Mouse (Mus musculus) layer of hippocampus, adult 18-20 months (tissue): Measurements from ENCODE around the gene Dtnb. TPM values are rescaled to one million over a fixed set of nuclear protein-coding genes. Genes with fewer than 3 reads are reported as not detected.

Experiments used
- DNase-seq, 2 experiments: peaks; one replicate each; pipeline ENCODE4 v3.0.0; 2022; ENCODE audit warnings: low spot score in 2 of 2
- total RNA-seq, 2 experiments: library from RNA; stranded (reverse); gene quantifications; 2 replicates each; pipeline ENCODE4 v1.2.3; 2021

The Dtnb gene
- total RNA-seq, 2 experiments from 2014 or later, result 119 to 131 TPM

- DNase-seq, result no peak
Observed at GRCm38 (mm10) chr12:3729521-3730075, 157.4 kb downstream of the Dtnb start.

DNA sequence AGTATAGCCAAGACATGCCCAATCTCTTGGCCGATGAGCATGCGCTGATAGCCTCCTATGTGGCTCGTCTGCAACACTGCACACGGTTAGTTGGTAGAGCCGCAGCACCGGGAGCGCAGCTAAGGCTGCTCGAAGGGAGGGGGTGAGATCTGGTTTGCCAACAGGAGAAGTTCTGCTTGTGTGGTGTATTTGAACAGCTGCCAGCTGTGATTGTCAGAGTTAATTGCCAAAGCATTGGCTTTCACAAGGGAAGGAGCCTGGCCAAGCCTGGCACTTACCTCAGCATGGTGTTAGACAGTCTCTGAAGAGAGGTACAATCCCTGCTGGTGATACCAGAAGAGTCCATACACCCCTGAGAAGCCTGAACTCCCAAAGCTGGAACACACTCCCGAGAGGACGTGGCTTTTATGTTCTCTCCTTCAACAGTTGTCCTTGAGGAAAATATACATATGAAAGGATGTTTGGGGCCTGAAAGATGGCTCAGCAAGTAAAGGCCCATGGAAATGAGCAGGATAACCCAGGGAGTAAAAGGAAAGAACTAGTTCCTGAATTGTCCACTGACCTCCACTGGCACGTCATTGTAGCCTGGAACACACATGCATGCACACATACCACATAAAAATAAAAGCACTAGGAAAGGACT, 160.6 kb downstream of the Dtnb start:
- peak; percentile 40 to 55 for DNase-seq

- DNase-seq, result no peak
Observed at GRCm38 (mm10) chr12:3733328-3733727, 161.1 kb downstream of the Dtnb start.

GRCm38 (mm10) chr12:3737009-3737408, 164.8 kb downstream of the Dtnb start:
- DNase-seq, result no peak

- DNase-seq, result no peak
Observed at GRCm38 (mm10) chr12:3738741-3739529, 166.8 kb downstream of the Dtnb start.

- no peak for DNase-seq
Observed at GRCm38 (mm10) chr12:3739749-3740704, 167.8 kb downstream of the Dtnb start.

DNA sequence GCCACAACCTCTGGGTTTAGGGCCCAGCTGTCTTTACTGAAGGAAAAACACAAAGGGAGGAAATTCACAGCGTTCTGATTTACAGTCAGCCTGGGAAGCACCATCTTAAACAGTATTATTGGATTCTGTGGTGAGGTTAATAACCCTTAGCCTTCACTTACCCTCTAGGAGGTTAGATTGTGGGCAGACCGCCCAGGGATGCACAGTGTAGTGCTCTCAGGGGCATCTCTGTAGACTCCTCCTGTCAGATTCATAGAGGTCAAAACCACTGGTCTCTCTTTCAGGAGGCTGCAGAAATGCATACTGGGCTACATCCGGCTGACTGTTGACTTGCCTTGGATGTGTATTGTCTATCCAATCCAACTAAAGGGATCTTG, 168.5 kb downstream of the Dtnb start:
- no peak for DNase-seq

- no peak for DNase-seq
Observed at GRCm38 (mm10) chr12:3745432-3746105, 173.4 kb downstream of the Dtnb start.

GRCm38 (mm10) chr12:3746369-3746768, 174.2 kb downstream of the Dtnb start:
- DNase-seq, result no peak

DNA sequence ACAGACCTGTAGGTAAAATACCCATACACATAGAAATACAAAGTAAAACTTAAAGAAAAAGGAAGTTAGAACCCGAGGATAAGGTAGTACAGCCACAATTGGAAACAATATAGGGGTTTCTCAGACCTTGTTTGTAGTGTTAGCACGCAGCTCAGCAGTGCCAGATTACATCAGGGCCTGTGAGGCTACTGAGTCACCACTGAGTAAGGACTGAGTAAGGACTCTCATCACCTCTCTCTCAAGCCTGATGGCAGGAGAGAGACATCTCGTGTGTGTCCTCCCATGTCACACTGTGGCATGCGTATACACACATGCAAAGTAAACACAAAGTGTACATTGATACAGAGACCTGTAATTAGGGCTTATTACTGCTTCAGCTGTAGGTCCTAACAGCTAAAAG, 175.4 kb downstream of the Dtnb start:
- DNase-seq, result no peak

- no peak for DNase-seq
Observed at GRCm38 (mm10) chr12:3755522-3755921, 183.3 kb downstream of the Dtnb start.

- no peak for DNase-seq
Observed at GRCm38 (mm10) chr12:3756216-3756615, 184.0 kb downstream of the Dtnb start.

GRCm38 (mm10) chr12:3758127-3758526, 185.9 kb downstream of the Dtnb start:
- no peak for DNase-seq

DNA sequence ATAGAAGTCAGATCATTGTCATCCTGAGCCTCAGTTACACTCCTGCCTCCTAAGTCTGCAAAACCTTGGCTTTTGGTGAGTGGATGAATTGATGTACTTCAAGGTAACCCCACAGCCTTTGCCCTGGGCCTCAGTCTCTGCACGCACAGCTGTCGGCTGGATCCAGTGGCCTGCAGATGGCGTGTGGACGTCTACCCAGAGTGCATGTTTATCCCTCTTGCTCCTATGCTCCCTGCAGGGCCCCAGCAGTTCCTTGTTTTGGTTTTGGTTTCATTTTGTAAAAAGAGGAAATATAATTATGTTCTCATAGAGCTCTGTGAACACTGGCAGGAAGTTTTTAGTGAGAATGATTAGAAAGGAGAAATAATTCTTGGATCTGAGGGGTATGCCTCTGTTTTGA, 187.2 kb downstream of the Dtnb start:
- peak in 1 of 2 experiments; percentile 24 for DNase-seq

GRCm38 (mm10) chr12:3760876-3761590, 188.9 kb downstream of the Dtnb start:
- no peak for DNase-seq

- DNase-seq, result no peak
Observed at GRCm38 (mm10) chr12:3761591-3762295, 189.6 kb downstream of the Dtnb start.

DNA sequence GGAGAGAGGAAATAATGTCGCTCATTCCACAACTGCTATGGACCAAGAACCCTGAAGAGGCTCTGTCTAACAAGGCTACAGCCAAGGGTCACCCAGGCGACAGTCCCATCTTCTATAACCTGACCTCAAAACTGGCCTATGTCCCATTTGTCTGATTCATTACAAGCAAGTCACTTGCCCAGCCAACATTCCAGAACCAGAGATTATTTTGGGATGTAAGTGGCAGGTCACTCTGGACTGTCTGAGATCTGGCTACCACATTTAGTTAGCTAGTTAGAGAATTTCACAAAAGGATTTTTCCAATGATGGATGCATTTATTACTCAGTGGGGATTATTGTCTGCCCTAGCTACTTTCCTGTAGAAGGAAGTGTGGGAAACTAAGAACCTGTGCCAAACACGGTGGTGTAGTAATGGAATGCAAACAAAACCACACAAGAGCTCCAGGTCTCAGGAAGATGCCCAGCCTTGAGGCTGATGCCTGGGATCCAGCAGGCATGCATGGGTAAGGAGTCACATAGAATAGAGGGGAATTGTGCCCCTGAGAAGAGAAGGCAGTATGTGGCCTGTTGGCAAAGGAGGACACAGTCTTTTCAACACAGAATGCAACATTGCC, 192.1 kb downstream of the Dtnb start:
- no peak for DNase-seq

GRCm38 (mm10) chr12:3767360-3767759, 195.2 kb downstream of the Dtnb start:
- no peak for DNase-seq

- DNase-seq, result no peak
Observed at GRCm38 (mm10) chr12:3768391-3768790, 196.2 kb downstream of the Dtnb start.
